Mouse (Mus musculus) liver, embryonic 14.5 days (tissue): ENCODE data around the gene Pigk. TPM values are rescaled to one million over a fixed set of nuclear protein-coding genes. Genes with fewer than 3 reads are reported as not detected.

ENCODE experiments used
- ATAC-seq: fragments of 200-750 bp; cut with Nextera tagmentation; 2 replicates; pipeline ENCODE4 v1.8.0; 2017; ENCODE audit warnings: moderate number of reproducible peaks, mild to moderate bottlenecking, moderate library complexity; ENCODE audit not compliant: insufficient read depth
- DNase-seq, 3 experiments: peaks; one replicate each; pipeline ENCODE4 v3.0.0-alpha.2; 2012 to 2013; ENCODE audit warnings: low read depth in 3 of 3, low spot score in 3 of 3
- H3K27ac ChIP-seq: fragments of 300-500 bp; sonication (generic); 2 replicates; pipeline ENCODE4 v1.5.1; 2014; ENCODE audit warnings: moderate library complexity, mild to moderate bottlenecking, control low read depth, inconsistent platforms
- H3K27me3 ChIP-seq: fragments of 300-500 bp; sonication (generic); 2 replicates; pipeline ENCODE4 v1.6.1; 2014; ENCODE audit warnings: mild to moderate bottlenecking, low read length, moderate library complexity; ENCODE audit not compliant: control insufficient read depth, insufficient read depth
- H3K36me3 ChIP-seq: fragments of 300-500 bp; sonication (generic); replicated peaks from 2 replicates; pipeline ENCODE4 v1.6.1; 2014; ENCODE audit warnings: low read depth; ENCODE audit not compliant: control insufficient read depth, insufficient read depth
- H3K4me1 ChIP-seq, 2 experiments: fragments of 200-500 bp in 1 of 2; fragments of 300-500 bp in 1 of 2; sonication (generic) in 1 of 2; replicated peaks; 2 replicates each; pipeline ENCODE4 v1.6.1; 2012 to 2014; ENCODE audit warnings: antibody characterized with exemption in 1 of 2, inconsistent platforms in 1 of 2, low read length in 1 of 2; ENCODE audit not compliant: control insufficient read depth in 2 of 2, insufficient read depth in 2 of 2
- H3K4me2 ChIP-seq: fragments of 300-500 bp; sonication (generic); 2 replicates; pipeline ENCODE4 v1.6.1; 2014; ENCODE audit warnings: low read depth, mild to moderate bottlenecking, control low read depth, moderate library complexity
- H3K4me3 ChIP-seq, 2 experiments: fragments of 200-500 bp in 1 of 2; fragments of 300-500 bp in 1 of 2; sonication (generic) in 1 of 2; 2 replicates each; pipeline ENCODE4 v1.5.1; 2012 to 2014; ENCODE audit warnings: low read depth in 2 of 2, low read length in 2 of 2, mild to moderate bottlenecking in 2 of 2, control low read depth in 1 of 2, inconsistent platforms in 1 of 2, moderate library complexity in 1 of 2; ENCODE audit not compliant: insufficient read depth in 1 of 2
- H3K9ac ChIP-seq: fragments of 300-500 bp; sonication (generic); replicated peaks from 2 replicates; pipeline ENCODE4 v1.6.1; 2014; ENCODE audit warnings: mild to moderate bottlenecking, control low read depth, moderate library complexity
- H3K9me3 ChIP-seq: fragments of 300-500 bp; sonication (generic); 2 replicates; pipeline ENCODE4 v1.6.1; 2016; ENCODE audit warnings: low read length, mixed read lengths; ENCODE audit not compliant: control insufficient read depth
- CTCF ChIP-seq: IDR thresholded peaks from 2 replicates; pipeline ENCODE4 v1.5.1; 2016; ENCODE audit warnings: antibody characterized with exemption, low read depth, control low read depth
- EP300 ChIP-seq: IDR thresholded peaks from 2 replicates; pipeline ENCODE4 v1.6.1; 2016; ENCODE audit warnings: antibody characterized with exemption, low read depth
- WGBS: fragments of 180-500 bp; shearing (Covaris S2); extraction: QIAGEN DNeasy Blood & Tissue Kit; methylation state at CpG from one replicate; pipeline ENCODE4 v1.1.7; 2014; ENCODE audit not compliant: insufficient replicate concordance; 5-methylcytosine and 5-hydroxymethylcytosine counted together
- polyA plus RNA-seq, 2 experiments: library from polyadenylated mRNA; depleted of rRNA in 1 of 2; stranded (reverse) in 1 of 2; unstranded in 1 of 2; fragments of >200 nt; fragmentation: Nextera tagmentation in 1 of 2; extraction: Ambion mirVana in 1 of 2; gene quantifications; 2 replicates each; pipeline versions ENCODE4 v1.2.1 to v1.2.3; 2012 to 2014

Pigk gene
- polyA plus RNA-seq, 2 experiments, result 7.9 to 23.3 TPM

GRCm38 (mm10) chr3:152898906-152899305, 185.0 kb downstream of the Pigk start:
- 80% methylated on average over 9 of the region's 9 CpGs for WGBS
- TF ChIP-seq EP300, result no peak
- TF ChIP-seq CTCF, result no peak
- 0 out of 4 replicates have a peak, but pooled peaks cover 0 to 1% of the 10 kb centered on the region in 2 experiments for H3K4me1 ChIP-seq

GRCm38 (mm10) chr3:152905026-152905425, 191.1 kb downstream of the Pigk start:
- H3K9me3 ChIP-seq, result no peaks in the 10 kb centered on the region
- H3K9ac ChIP-seq, result no peak overlapping the region
- no peak overlapping the region for H3K4me3 ChIP-seq
- WGBS, result 67% methylated on average over 10 of the region's 10 CpGs
- no peaks in the 10 kb centered on the region for H3K27me3 ChIP-seq
- DNase-seq, result no peak
- no peak overlapping the region for H3K27ac ChIP-seq
- ATAC-seq, result no peak
- TF ChIP-seq EP300 (no peak), CTCF (no peak)
- H3K4me1 ChIP-seq, result no peaks in the 10 kb centered on the region
- no peaks in the 10 kb centered on the region for H3K36me3 ChIP-seq
- H3K4me2 ChIP-seq, result no peak overlapping the region

More at GRCm38 (mm10) chr3:152898906-152899305, 185.0 kb downstream of the Pigk start:
- DNase-seq, result no peak
- Histone ChIP-seq H3K27me3 (no peaks in the 10 kb centered on the region), H3K27ac (no peak overlapping the region), H3K9me3 (no peaks in the 10 kb centered on the region), H3K9ac (no peak overlapping the region), H3K36me3 (no peaks in the 10 kb centered on the region), H3K4me2 (no peak overlapping the region), H3K4me3 (no peak overlapping the region)
- no peak for ATAC-seq

GRCm38 (mm10) chr3:152905800-152906199, 191.9 kb downstream of the Pigk start:
- Histone ChIP-seq H3K9ac (no peak overlapping the region), H3K4me3 (no peak overlapping the region), H3K36me3 (no peaks in the 10 kb centered on the region), H3K4me1 (no peaks in the 10 kb centered on the region), H3K27ac (no peak overlapping the region), H3K9me3 (no peaks in the 10 kb centered on the region), H3K4me2 (no peak overlapping the region), H3K27me3 (no peaks in the 10 kb centered on the region)
- ATAC-seq (no peak), DNase-seq (no peak)
- TF ChIP-seq CTCF, result no peak
- TF ChIP-seq EP300, result no peak
- 36% methylated on average over 10 of the region's 10 CpGs for WGBS

GRCm38 (mm10) chr3:152907087-152907486, 193.2 kb downstream of the Pigk start:
- H3K36me3 ChIP-seq, result no peaks in the 10 kb centered on the region
- peaks cover 0 to 3% of the 10 kb centered on the region in 2 experiments; a peak in 1 of 4 replicates for H3K4me1 ChIP-seq
- H3K9me3 ChIP-seq, result no peaks in the 10 kb centered on the region
- DNase-seq, result no peak
- H3K4me2 ChIP-seq, result no peak overlapping the region
- no peak overlapping the region for H3K27ac ChIP-seq
- H3K4me3 ChIP-seq, result no peak overlapping the region
- no peak for ATAC-seq
- TF ChIP-seq EP300 (no peak), CTCF (no peak)
- H3K27me3 ChIP-seq, result no peaks in the 10 kb centered on the region
- no peak overlapping the region for H3K9ac ChIP-seq
- 53% methylated on average over 5 of the region's 5 CpGs for WGBS

- Histone ChIP-seq H3K27ac (no peak overlapping the region), H3K27me3 (no peaks in the 10 kb centered on the region), H3K4me3 (no peak overlapping the region), H3K9ac (no peak overlapping the region), H3K4me1 (peaks cover 0 to 7% of the 10 kb centered on the region in 2 experiments; a peak in 1 of 4 replicates), H3K4me2 (no peak overlapping the region), H3K36me3 (no peaks in the 10 kb centered on the region), H3K9me3 (no peaks in the 10 kb centered on the region)
- no peak for ATAC-seq
- TF ChIP-seq CTCF, result no peak
- TF ChIP-seq EP300, result no peak
- DNase-seq, result no peak
- 67% methylated on average over 5 of the region's 5 CpGs for WGBS
Measured at GRCm38 (mm10) chr3:152907683-152908082, 193.8 kb downstream of the Pigk start.
